Mouse (Mus musculus) liver, postnatal 0 days (tissue): ENCODE measurements at regions not wholly inside any gene's neighbourhood (a gene's known extent, or its start where the extent isn't known, plus 50 kb on each side); places are given as distances from the start of the nearest gene placed in this dataset.

ENCODE experiments used
- CTCF ChIP-seq: sonication (generic); IDR thresholded peaks from 2 replicates; pipeline ENCODE4 v1.5.1; 2016; ENCODE audit warnings: antibody characterized with exemption, low read depth
- EP300 ChIP-seq: IDR thresholded peaks from 2 replicates; pipeline ENCODE4 v1.6.1; 2016; ENCODE audit warnings: antibody characterized with exemption, low read depth, mild to moderate bottlenecking

- no peak for TF ChIP-seq CTCF
- no peak for TF ChIP-seq EP300
Observed at GRCm38 (mm10) chr13:83072073-83072472, 431.8 kb upstream of the Mef2c start.
